Mouse (Mus musculus) MEL (cell line): ENCODE results near the gene Mrpl51. TPM values are rescaled to one million over a fixed set of nuclear protein-coding genes. Genes with fewer than 3 reads are reported as not detected.

Experiments used
- DNase-seq: peaks from one replicate; pipeline ENCODE4 v3.0.0; 2011; ENCODE audit warnings: low read depth, low spot score
- H3K27ac ChIP-seq: 2 replicates; pipeline ENCODE4 v1.5.1; 2012; ENCODE audit warnings: low read depth, mild to moderate bottlenecking, control low read depth, low read length, moderate library complexity; ENCODE audit not compliant: control insufficient read depth
- H3K27me3 ChIP-seq, 2 experiments: fragments of 150-350 bp in 1 of 2; sonication (generic) in 1 of 2; 2 replicates each; pipeline ENCODE4 v1.6.1; 2012; ENCODE audit warnings: low read length in 2 of 2, mild to moderate bottlenecking in 2 of 2, improper control_type of control experiment in 1 of 2, moderate library complexity in 1 of 2; ENCODE audit not compliant: insufficient read depth in 2 of 2, control insufficient read depth in 1 of 2
- H3K36me3 ChIP-seq, 2 experiments: 2 replicates each; pipeline ENCODE4 v1.6.1; 2012 to 2014; ENCODE audit warnings: low read length in 2 of 2, improper control_type of control experiment in 1 of 2, inconsistent platforms in 1 of 2, mild to moderate bottlenecking in 1 of 2; ENCODE audit not compliant: insufficient read depth in 2 of 2, control insufficient read depth in 1 of 2
- H3K4me1 ChIP-seq, 2 experiments: fragments of 150-350 bp in 1 of 2; sonication (generic) in 1 of 2; 2 replicates each; pipeline ENCODE4 v1.6.1; 2012; ENCODE audit warnings: low read length in 2 of 2, improper control_type of control experiment in 1 of 2, mild to moderate bottlenecking in 1 of 2; ENCODE audit not compliant: insufficient read depth in 2 of 2, control insufficient read depth in 1 of 2
- H3K4me3 ChIP-seq, 2 experiments: fragments of 150-350 bp in 1 of 2; sonication (generic) in 1 of 2; 2 replicates each; pipeline ENCODE4 v1.5.1; 2012; ENCODE audit warnings: low read depth in 2 of 2, low read length in 2 of 2, mild to moderate bottlenecking in 2 of 2, moderate library complexity in 2 of 2, control low read depth in 1 of 2, improper control_type of control experiment in 1 of 2; ENCODE audit not compliant: control insufficient read depth in 1 of 2, insufficient read depth in 1 of 2
- H3K79me2 ChIP-seq: 2 replicates; pipeline ENCODE4 v1.6.1; 2012; ENCODE audit warnings: mild to moderate bottlenecking, low read length, moderate library complexity; ENCODE audit not compliant: control insufficient read depth, poor library complexity, insufficient read depth
- H3K9ac ChIP-seq: 2 replicates; pipeline ENCODE4 v1.6.1; 2012; ENCODE audit warnings: low read depth, mild to moderate bottlenecking, control low read depth, low read length, moderate library complexity; ENCODE audit not compliant: control insufficient read depth, poor library complexity, severe bottlenecking
- H3K9me3 ChIP-seq: fragments of 150-350 bp; sonication (generic); replicated peaks from 2 replicates; pipeline ENCODE4 v1.6.1; 2012; ENCODE audit warnings: mild to moderate bottlenecking, low read length, improper control_type of control experiment, moderate library complexity; ENCODE audit not compliant: insufficient read depth
- BHLHE40 ChIP-seq: IDR thresholded peaks from 2 replicates; pipeline ENCODE4 v1.6.1; 2012; ENCODE audit warnings: low read depth, mild to moderate bottlenecking, inconsistent platforms, low read length, improper control_type of control experiment, borderline replicate concordance
- E2F4 ChIP-seq: IDR thresholded peaks from 2 replicates; pipeline ENCODE4 v1.6.1; 2011; ENCODE audit warnings: low read depth, low read length, improper control_type of control experiment, borderline replicate concordance
- ELF1 ChIP-seq: IDR thresholded peaks from 2 replicates; pipeline ENCODE4 v1.6.1; 2014; ENCODE audit warnings: low read depth, mild to moderate bottlenecking, inconsistent platforms, low read length, improper control_type of control experiment, moderate library complexity
- EP300 ChIP-seq, 2 experiments: IDR thresholded peaks; 2 replicates each; pipeline ENCODE4 v1.6.1; 2011; ENCODE audit warnings: improper control_type of control experiment in 2 of 2, low read length in 2 of 2, low read depth in 1 of 2, mild to moderate bottlenecking in 1 of 2
- GATA1 ChIP-seq: IDR thresholded peaks from 2 replicates; pipeline ENCODE4 v1.6.1; 2011; ENCODE audit warnings: low read depth, low read length, improper control_type of control experiment
- HCFC1 ChIP-seq: IDR thresholded peaks from 2 replicates; pipeline ENCODE4 v1.6.1; 2012; ENCODE audit warnings: low read depth, mild to moderate bottlenecking, inconsistent platforms, low read length, improper control_type of control experiment, moderate library complexity
- JUND ChIP-seq: IDR thresholded peaks from 2 replicates; pipeline ENCODE4 v1.6.1; 2011; ENCODE audit warnings: low read depth, mild to moderate bottlenecking, improper control_type of control experiment, low read length
- KAT2A ChIP-seq: conservative IDR thresholded peaks from 2 replicates; pipeline ENCODE4 v1.6.1; 2012; ENCODE audit warnings: low read depth, low read length, improper control_type of control experiment, inconsistent platforms
- MAFK ChIP-seq: IDR thresholded peaks from 2 replicates; pipeline ENCODE4 v1.6.1; 2011; ENCODE audit warnings: low read depth, mild to moderate bottlenecking, low read length, improper control_type of control experiment, borderline replicate concordance
- MAZ ChIP-seq: IDR thresholded peaks from 2 replicates; pipeline ENCODE4 v1.6.1; 2012; ENCODE audit warnings: low read depth, mild to moderate bottlenecking, inconsistent platforms, low read length, improper control_type of control experiment
- MXI1 ChIP-seq: IDR thresholded peaks from 2 replicates; pipeline ENCODE4 v1.6.1; 2011; ENCODE audit warnings: mild to moderate bottlenecking, low read depth, low read length, improper control_type of control experiment
- MYC ChIP-seq: IDR thresholded peaks from 2 replicates; pipeline ENCODE4 v1.6.1; 2011; ENCODE audit warnings: low read depth, mild to moderate bottlenecking, low read length, improper control_type of control experiment, moderate library complexity
- NELFE ChIP-seq: IDR thresholded peaks from 2 replicates; pipeline ENCODE4 v1.6.1; 2011; ENCODE audit warnings: low read depth, low read length, improper control_type of control experiment
- POLR2A ChIP-seq, 2 experiments: IDR thresholded peaks; 2 replicates each; pipeline ENCODE4 v1.6.1; 2011 to 2012; ENCODE audit warnings: low read length in 2 of 2, mild to moderate bottlenecking in 2 of 2, control low read depth in 1 of 2, improper control_type of control experiment in 1 of 2, low read depth in 1 of 2, moderate library complexity in 1 of 2; ENCODE audit not compliant: control insufficient read depth in 1 of 2, insufficient read depth in 1 of 2, poor library complexity in 1 of 2
- POLR2AphosphoS2 ChIP-seq: IDR thresholded peaks from 2 replicates; pipeline ENCODE4 v1.6.1; 2011; ENCODE audit warnings: low read length, improper control_type of control experiment
- POLR2AphosphoS5 ChIP-seq: IDR thresholded peaks from 2 replicates; pipeline ENCODE4 v1.6.1; 2012; ENCODE audit warnings: low read depth, borderline replicate concordance, mild to moderate bottlenecking, inconsistent platforms, low read length, moderate library complexity, mixed read lengths
- RAD21 ChIP-seq: IDR thresholded peaks from 2 replicates; pipeline ENCODE4 v1.6.1; 2011; ENCODE audit warnings: mild to moderate bottlenecking, low read depth, low read length, improper control_type of control experiment
- RCOR1 ChIP-seq: IDR thresholded peaks from 2 replicates; pipeline ENCODE4 v1.6.1; 2012; ENCODE audit warnings: low read depth, mild to moderate bottlenecking, inconsistent platforms, low read length, improper control_type of control experiment
- SIN3A ChIP-seq: IDR thresholded peaks from 2 replicates; pipeline ENCODE4 v1.6.1; 2012; ENCODE audit warnings: low read length, improper control_type of control experiment, inconsistent platforms
- SMC3 ChIP-seq: IDR thresholded peaks from 2 replicates; pipeline ENCODE4 v1.6.1; 2011; ENCODE audit warnings: low read depth, low read length, improper control_type of control experiment
- TAL1 ChIP-seq: IDR thresholded peaks from 2 replicates; pipeline ENCODE4 v1.6.1; 2012; ENCODE audit warnings: mild to moderate bottlenecking, inconsistent platforms, low read length, moderate library complexity, mixed read lengths
- UBTF ChIP-seq: IDR thresholded peaks from 2 replicates; pipeline ENCODE4 v1.6.1; 2012; ENCODE audit warnings: low read depth, mild to moderate bottlenecking, inconsistent platforms, low read length, improper control_type of control experiment, moderate library complexity, borderline replicate concordance; ENCODE audit not compliant: insufficient read depth
- ZMIZ1 ChIP-seq: IDR thresholded peaks from 2 replicates; pipeline ENCODE4 v1.6.1; 2012; ENCODE audit warnings: low read depth, mild to moderate bottlenecking, inconsistent platforms, low read length, improper control_type of control experiment, moderate library complexity
- ZNF384 ChIP-seq: IDR thresholded peaks from 2 replicates; pipeline ENCODE4 v1.6.1; 2012; ENCODE audit warnings: low read depth, mild to moderate bottlenecking, inconsistent platforms, low read length, improper control_type of control experiment
- polyA plus RNA-seq, 2 experiments: library from polyadenylated mRNA; stranded (reverse) in 1 of 2; unstranded in 1 of 2; fragments of >175 nt in 1 of 2; fragments of >200 nt in 1 of 2; gene quantifications; 2 replicates each; pipeline versions ENCODE4 v1.2.1 to v1.2.4; 2012; ENCODE audit warnings: low replicate concordance in 2 of 2, low read depth in 1 of 2; ENCODE audit not compliant: insufficient read length in 2 of 2, insufficient read depth in 1 of 2, missing spikeins in 1 of 2
- total RNA-seq: library from RNA; depleted of rRNA; stranded (reverse); fragments of 300-350 nt; gene quantifications from 2 replicates; pipeline ENCODE4 v1.2.3, GENCODE M21; 2012

Mrpl51 gene
- total and polyA plus RNA-seq, 3 experiments = 251 to 286 TPM; not detected in 1

DNA sequence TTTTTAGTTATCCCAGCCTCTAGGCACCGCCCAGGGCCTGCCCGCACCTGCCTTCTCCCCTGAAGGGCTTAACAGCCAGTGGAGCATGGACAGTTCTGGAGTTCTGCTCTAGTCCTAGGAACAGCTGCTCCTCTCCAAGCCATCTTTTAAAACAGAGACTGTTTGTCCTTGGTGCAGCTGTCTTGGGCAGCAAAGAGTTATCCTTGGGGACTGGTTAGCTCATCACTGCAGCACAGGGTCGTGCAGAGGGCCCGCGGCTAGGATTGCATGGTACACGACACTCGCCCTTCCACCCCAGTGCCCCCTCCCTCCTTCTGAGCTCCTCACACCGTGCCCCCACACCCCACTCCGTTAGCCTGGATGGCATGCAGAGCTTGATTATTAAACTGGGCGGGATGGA, 44.3 kb upstream of the Mrpl51 start:
- Histone ChIP-seq H3K9me3 (no peaks in the 10 kb centered on the region), H3K27me3 (no peaks in the 10 kb centered on the region), H3K9ac (no peak overlapping the region)
- TF ChIP-seq GATA1 (no peak), UBTF (no peak), SMC3 (no peak), MXI1 (no peak), POLR2A (IDR thresholded peaks at IDR 0.05; ENCODE audit: control insufficient read depth in 1 of 2, insufficient read depth in 1 of 2, low read depth in 1 of 2, low read length in 2 of 2, poor library complexity in 1 of 2) (no peak), SIN3A (no peak), RCOR1 (no peak), MAFK (no peak), ZNF384 (no peak), ZMIZ1 (no peak)
- TF ChIP-seq, all 39 proteins: peak for 0
- H3K4me1 ChIP-seq = peaks cover 0 to 23% of the 10 kb centered on the region in 2 experiments; a peak in 3 of 4 replicates
- DNase-seq = no peak
- no peak overlapping the region for H3K4me3 ChIP-seq
- H3K36me3 ChIP-seq = peaks cover 0 to 9% of the 10 kb centered on the region in 2 experiments; a peak in 2 of 4 replicates
- no peak overlapping the region for H3K27ac ChIP-seq
- H3K79me2 ChIP-seq = peaks cover 3% of the 10 kb centered on the region; the same call in 1 of the 2 replicates

DNA sequence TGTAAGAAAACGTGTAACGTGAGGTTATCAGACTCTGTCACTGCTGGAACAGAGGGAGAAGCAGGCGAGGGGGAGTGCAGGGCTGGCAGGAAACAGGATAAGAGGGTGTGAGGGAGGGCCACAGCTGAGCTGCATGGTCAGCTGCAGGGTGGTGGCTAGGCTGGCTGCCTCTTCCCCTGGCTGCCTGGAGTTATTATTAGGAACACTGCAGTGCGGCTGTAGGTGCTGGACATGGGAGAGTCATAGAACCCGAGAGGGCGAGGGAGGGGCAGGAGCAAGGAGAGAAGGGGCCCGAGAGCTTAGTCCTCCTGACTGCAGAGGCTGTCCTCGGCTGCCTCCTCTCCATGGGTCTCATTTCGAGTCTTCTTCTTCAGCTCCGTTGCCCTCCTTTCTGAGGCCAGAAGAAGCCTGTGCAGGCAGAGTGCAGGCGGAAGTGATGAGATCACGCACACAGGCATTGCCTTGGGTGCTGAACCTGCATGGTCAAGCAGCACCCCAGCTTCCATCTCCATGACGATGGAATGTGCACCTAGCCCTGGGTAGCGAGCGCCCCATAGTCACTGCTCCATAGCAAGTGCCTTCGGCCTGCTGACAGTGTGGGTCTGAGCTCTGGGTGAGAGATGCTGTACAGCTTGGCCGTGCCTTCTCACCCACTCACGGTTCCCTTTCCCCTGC, 43.2 kb upstream of the Mrpl51 start:
- TF ChIP-seq MYC (no peak), KAT2A (no peak), RCOR1 (no peak), POLR2AphosphoS5 (no peak), SIN3A (no peak), E2F4 (no peak), UBTF (no peak), ZMIZ1 (no peak), JUND (no peak), EP300 (IDR thresholded peaks at IDR 0.05; ENCODE audit: low read depth in 1 of 2, low read length in 2 of 2) (no peak), POLR2AphosphoS2 (no peak), RAD21 (no peak), MXI1 (no peak), MAZ (no peak), HCFC1 (no peak), NELFE (no peak), ZNF384 (no peak), TAL1 (no peak), BHLHE40 (no peak), ELF1 (no peak)
- TF ChIP-seq, all 39 proteins: peak for 0
- no peak overlapping the region for H3K4me3 ChIP-seq
- H3K4me1 ChIP-seq = peaks cover 0 to 25% of the 10 kb centered on the region in 2 experiments; a peak in 3 of 4 replicates
- no peak overlapping the region for H3K9ac ChIP-seq
- H3K27ac ChIP-seq = no peak overlapping the region
- peaks cover 10% of the 10 kb centered on the region for H3K79me2 ChIP-seq
- DNase-seq = no peak
- no peaks in the 10 kb centered on the region for H3K27me3 ChIP-seq
- peaks cover 0 to 9% of the 10 kb centered on the region in 2 experiments; a peak in 2 of 4 replicates for H3K36me3 ChIP-seq
- H3K9me3 ChIP-seq = no peaks in the 10 kb centered on the region
